Mouse (Mus musculus) ES-E14 (cell line): ENCODE measurements around the gene Cul4a. TPM values are rescaled to one million over a fixed set of nuclear protein-coding genes. Genes with fewer than 3 reads are reported as not detected.
A peak's percentile ranks its signal among the peaks of the same experiment; 100 is the strongest.

Source experiments
- DNase-seq: peaks from one replicate; pipeline ENCODE4 v3.0.0-alpha.2; 2013; ENCODE audit warnings: low read depth, low spot score
- H3K27ac ChIP-seq: 2 replicates; pipeline ENCODE4 v1.5.1; 2012; ENCODE audit warnings: low read depth, mild to moderate bottlenecking, low read length, moderate library complexity, mixed read lengths; ENCODE audit not compliant: poor library complexity, insufficient read depth, severe bottlenecking
- H3K36me3 ChIP-seq: 2 replicates; pipeline ENCODE4 v1.6.1; 2012; ENCODE audit warnings: mild to moderate bottlenecking, low read length, moderate library complexity, mixed read lengths; ENCODE audit not compliant: control insufficient read depth, poor library complexity, insufficient read depth, severe bottlenecking
- H3K4me1 ChIP-seq, 2 experiments: fragments of 150-350 bp in 1 of 2; sonication (generic) in 1 of 2; 2 replicates each; pipeline ENCODE4 v1.6.1; 2012; ENCODE audit warnings: low read length in 2 of 2, mild to moderate bottlenecking in 1 of 2, mixed read lengths in 1 of 2; ENCODE audit not compliant: control insufficient read depth in 2 of 2, insufficient read depth in 2 of 2, poor library complexity in 1 of 2
- H3K4me3 ChIP-seq, 2 experiments: fragments of 150-350 bp in 1 of 2; sonication (generic) in 1 of 2; 2 replicates each; pipeline ENCODE4 v1.5.1; 2012; ENCODE audit warnings: low read length in 2 of 2, low read depth in 1 of 2, mild to moderate bottlenecking in 1 of 2, mixed read lengths in 1 of 2; ENCODE audit not compliant: insufficient read depth in 1 of 2, poor library complexity in 1 of 2, severe bottlenecking in 1 of 2
- H3K9ac ChIP-seq: 2 replicates; pipeline ENCODE4 v1.6.1; 2012; ENCODE audit warnings: low read depth, mild to moderate bottlenecking, low read length, mixed read lengths; ENCODE audit not compliant: poor library complexity, insufficient read depth, severe bottlenecking
- H3K9me3 ChIP-seq: fragments of 150-350 bp; sonication (generic); 2 replicates; pipeline ENCODE4 v1.6.1; 2012; ENCODE audit warnings: low read depth, mild to moderate bottlenecking, low read length; ENCODE audit not compliant: control insufficient read depth, insufficient read depth
- CHD2 ChIP-seq: IDR thresholded peaks from 2 replicates; pipeline ENCODE4 v1.6.1; 2014; ENCODE audit warnings: mild to moderate bottlenecking, low read depth, low read length, inconsistent platforms
- HCFC1 ChIP-seq: IDR thresholded peaks from 2 replicates; pipeline ENCODE4 v1.6.1; 2012; ENCODE audit warnings: low read length, inconsistent platforms, borderline replicate concordance; ENCODE audit not compliant: insufficient read depth
- MAFK ChIP-seq: IDR thresholded peaks from 2 replicates; pipeline ENCODE4 v1.6.1; 2014; ENCODE audit warnings: mild to moderate bottlenecking, low read depth, low read length, inconsistent platforms; ENCODE audit not compliant: insufficient read depth
- ZC3H11A ChIP-seq: IDR thresholded peaks from 2 replicates; pipeline ENCODE4 v1.6.1; 2012; ENCODE audit warnings: low read depth, mild to moderate bottlenecking, inconsistent platforms, low read length, borderline replicate concordance
- ZNF384 ChIP-seq: IDR thresholded peaks from 2 replicates; pipeline ENCODE4 v1.6.1; 2012; ENCODE audit warnings: low read depth, low read length, inconsistent platforms
- in situ Hi-C, 2 experiments: fragments of 600-800 bp; cut with MboI; formaldehyde crosslinking; loops; one replicate each; pipeline ENCODE4 v1.15.1; 2025; ENCODE audit warnings: low sequenced_read_pairs in 2 of 2, inconsistent platforms in 1 of 2; ENCODE audit not compliant: unreplicated experiment in 2 of 2
- total RNA-seq: library from RNA; depleted of rRNA; stranded (reverse); fragments of 300-350 nt; gene quantifications from 2 replicates; pipeline ENCODE4 v1.2.3, GENCODE M21; 2012

The Cul4a gene
- total RNA-seq, 1 experiment, result 42.7 TPM

DNA sequence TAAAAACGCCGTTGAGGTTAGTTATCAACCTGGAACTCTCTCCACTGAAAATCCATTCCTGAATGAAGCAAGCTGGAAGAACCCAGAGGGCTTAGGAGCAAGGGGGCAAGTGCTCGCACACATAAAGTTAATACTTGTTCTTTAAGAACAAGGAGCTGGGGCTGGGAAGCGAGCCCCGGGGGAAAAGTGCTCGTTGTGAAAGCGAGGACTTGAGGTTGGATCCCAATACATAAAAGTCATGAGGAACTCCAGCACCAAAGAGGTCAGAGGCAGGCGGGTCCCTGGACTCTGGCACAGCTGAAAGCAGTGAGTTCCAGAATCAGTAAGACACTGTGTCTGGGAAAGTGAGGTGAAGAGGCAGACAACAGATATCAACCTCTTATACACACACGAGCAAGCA lies 48.7 kb downstream of the Cul4a start:
- H3K4me3 ChIP-seq, result no peak overlapping the region
- H3K27ac ChIP-seq, result no peak overlapping the region
- in situ Hi-C loops, result no loop called here
- H3K4me1 ChIP-seq, result peaks cover 0 to 6% of the 10 kb centered on the region in 2 experiments; a peak in 1 of 4 replicates
- H3K9me3 ChIP-seq, result no peaks in the 10 kb centered on the region
- no peak overlapping the region for H3K9ac ChIP-seq
- TF ChIP-seq MAFK (no peak), ZNF384 (no peak), HCFC1 (no peak), ZC3H11A (no peak), CHD2 (no peak)
- no peaks in the 10 kb centered on the region for H3K36me3 ChIP-seq
- DNase-seq, result no peak

DNA sequence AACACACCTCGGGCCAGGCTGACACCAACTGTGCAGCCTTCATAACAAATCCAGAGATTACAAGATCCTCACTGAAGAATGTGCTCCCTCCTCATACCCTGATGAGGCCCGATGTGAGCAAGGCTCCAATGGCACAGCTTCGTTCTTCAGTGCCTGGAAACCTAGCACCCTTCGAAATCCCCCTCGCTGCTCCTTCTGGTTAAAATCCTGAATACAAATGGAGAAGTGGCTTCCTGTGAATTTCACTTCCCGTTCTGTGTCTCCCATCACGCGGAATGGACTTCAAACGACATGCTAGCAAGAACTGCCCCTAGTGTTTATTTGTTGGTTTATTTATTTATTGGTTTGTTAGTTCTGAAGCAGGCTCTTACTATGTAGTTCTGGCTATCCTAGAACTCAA lies 49.9 kb downstream of the Cul4a start:
- no peak for DNase-seq
- in situ Hi-C loops, result no loop called here

DNA sequence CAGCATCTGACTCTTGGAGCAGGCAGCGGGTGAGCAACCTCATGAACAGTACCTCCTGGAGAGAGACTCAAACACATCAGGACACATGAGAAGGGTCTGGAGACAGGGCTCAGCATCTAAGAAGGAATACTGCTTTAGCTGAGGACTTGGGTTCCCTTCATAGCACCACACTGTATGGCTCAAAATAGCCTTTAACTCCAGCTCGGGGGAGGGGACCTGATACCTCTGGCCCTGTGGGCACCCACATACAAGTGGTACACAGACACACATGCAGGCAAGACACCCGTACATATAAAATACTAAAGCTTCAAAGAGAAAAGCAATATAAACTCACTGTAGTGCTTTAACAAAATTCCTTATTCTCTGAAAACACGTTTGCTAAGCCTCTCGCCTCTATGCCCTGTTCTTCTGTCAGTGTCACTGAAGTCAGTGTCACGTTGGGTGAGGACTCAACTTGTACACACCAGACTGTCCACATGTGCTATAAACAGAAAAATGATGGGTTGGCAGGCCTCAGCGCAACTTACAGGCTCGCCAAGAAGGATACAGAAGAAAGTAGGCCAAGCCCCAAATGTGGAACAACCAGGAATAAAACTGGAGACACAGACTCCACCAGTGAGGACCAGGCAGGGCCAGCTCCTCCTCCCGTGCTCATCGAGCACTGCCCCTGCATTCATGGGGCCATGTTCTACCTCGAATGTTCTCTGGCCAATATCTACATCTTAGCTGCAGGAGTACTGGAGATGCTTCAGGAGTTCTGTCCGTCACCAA lies 51.1 kb downstream of the Cul4a start:
- in situ Hi-C loops, result no loop called here
- H3K4me3 ChIP-seq, result no peak overlapping the region
- peaks cover 0 to 3% of the 10 kb centered on the region in 2 experiments; a peak in 2 of 4 replicates for H3K4me1 ChIP-seq
- TF ChIP-seq ZC3H11A (no peak), MAFK (no peak), CHD2 (no peak), HCFC1 (no peak)
- H3K9ac ChIP-seq, result no peak overlapping the region
- no peak overlapping the region for H3K27ac ChIP-seq
- no peaks in the 10 kb centered on the region for H3K9me3 ChIP-seq
- DNase-seq, result no peak
- H3K36me3 ChIP-seq, result peaks cover 3% of the 10 kb centered on the region; the same call in 1 of the 2 replicates

More for the DNA sequence above, 49.9 kb downstream of the Cul4a start:
- Histone ChIP-seq H3K27ac (no peak overlapping the region), H3K9ac (no peak overlapping the region), H3K4me1 (peaks cover 0 to 3% of the 10 kb centered on the region in 2 experiments; a peak in 2 of 4 replicates), H3K4me3 (no peak overlapping the region), H3K9me3 (no peaks in the 10 kb centered on the region), H3K36me3 (no peaks in the 10 kb centered on the region)
- TF ChIP-seq MAFK (no peak), ZNF384 (no peak), ZC3H11A (no peak)

DNA sequence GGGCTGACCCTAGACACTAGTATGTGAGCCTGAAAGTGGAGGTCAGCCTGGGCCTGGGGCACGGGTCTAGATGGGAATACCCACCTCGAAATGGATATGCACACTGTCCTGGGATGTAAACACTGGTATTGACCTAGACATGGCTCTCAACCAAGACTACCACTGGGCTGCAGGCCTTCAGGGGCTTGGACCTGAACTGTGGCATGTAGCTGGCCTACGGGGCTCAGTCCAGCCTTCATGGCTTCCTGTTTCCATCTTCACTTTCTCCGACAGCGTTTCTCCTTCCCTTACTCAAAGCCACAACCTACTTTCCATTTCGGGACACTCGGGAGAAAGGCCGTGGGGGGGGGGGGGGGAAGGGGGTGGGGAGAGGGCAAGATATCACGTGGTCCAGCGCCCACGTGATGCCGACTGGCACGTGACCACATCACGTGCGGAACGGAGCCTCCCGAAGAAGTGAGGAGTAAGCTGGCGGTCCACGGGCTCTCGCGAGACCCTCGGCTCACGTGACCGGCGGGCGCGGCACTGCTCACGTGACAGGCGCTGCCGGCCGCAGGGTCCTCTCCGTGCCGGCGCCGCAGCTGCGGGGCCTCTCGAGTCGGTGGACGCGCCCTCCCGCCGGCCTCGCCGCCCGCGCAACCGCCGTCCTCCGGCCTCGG lies 53.4 kb downstream of the Cul4a start, which contains the start of gene Lamp1:
Lamp1 (plus strand) TSS at position 444 of the 659 bp plus-strand sequence.
- peaks cover 0 to 6% of the 10 kb centered on the region in 2 experiments; a peak in 2 of 4 replicates for H3K4me1 ChIP-seq
- peaks cover 5% of the 10 kb centered on the region; the same call in 1 of the 2 replicates for H3K36me3 ChIP-seq
- H3K4me3 ChIP-seq, result peak within 1 kb of the TSS; percentile 84 to 94
- no peak for TF ChIP-seq ZC3H11A
- TF ChIP-seq CHD2, result peak; percentile 99
- no peak for TF ChIP-seq ZNF384
- peak; percentile 77; the same call in 1 of the 2 replicates for TF ChIP-seq HCFC1
- TF ChIP-seq MAFK, result no peak
- H3K9ac ChIP-seq, result peak within 1 kb of the TSS; percentile 99
- peak within 1 kb of the TSS; percentile 61 for H3K27ac ChIP-seq
- DNase-seq, result peak; percentile 93
- in situ Hi-C loops, result no loop called here
- no peaks in the 10 kb centered on the region for H3K9me3 ChIP-seq
